Mouse (Mus musculus): Measurements from ENCODE around the gene Tnik.

The Tnik gene

GRCm38 (mm10) chr3:28485716-28486115, 222.7 kb downstream of the Tnik start:
- no peak for DNase-seq (ENCODE audit: low spot score)

GRCm38 (mm10) chr3:28487418-28487817, 224.4 kb downstream of the Tnik start:
- DNase-seq (ENCODE audit: low spot score) = no peak

- DNase-seq (ENCODE audit: low spot score) = no peak
Observed at GRCm38 (mm10) chr3:28491085-28492041, 228.3 kb downstream of the Tnik start.

GRCm38 (mm10) chr3:28496806-28497502, 233.9 kb downstream of the Tnik start:
- DNase-seq (ENCODE audit: low spot score) = no peak

GRCm38 (mm10) chr3:28497503-28497857, 234.5 kb downstream of the Tnik start:
- DNase-seq (ENCODE audit: low spot score) = no peak

- DNase-seq (ENCODE audit: low spot score) = no peak
Observed at GRCm38 (mm10) chr3:28502697-28503096, 239.7 kb downstream of the Tnik start.

GRCm38 (mm10) chr3:28509337-28509935, 246.4 kb downstream of the Tnik start:
- no peak for DNase-seq (ENCODE audit: low spot score)

- DNase-seq (ENCODE audit: low spot score) = no peak
Observed at GRCm38 (mm10) chr3:28523004-28523482, 260.0 kb downstream of the Tnik start.

- DNase-seq (ENCODE audit: low spot score) = no peak
Observed at GRCm38 (mm10) chr3:28523541-28524165, 260.6 kb downstream of the Tnik start.

GRCm38 (mm10) chr3:28524562-28524961, 261.5 kb downstream of the Tnik start:
- DNase-seq (ENCODE audit: low spot score) = no peak

- no peak for DNase-seq (ENCODE audit: low spot score)
Observed at GRCm38 (mm10) chr3:28526671-28527070, 263.7 kb downstream of the Tnik start.

- no peak for DNase-seq (ENCODE audit: low spot score)
Observed at GRCm38 (mm10) chr3:28527231-28527630, 264.2 kb downstream of the Tnik start.

- DNase-seq (ENCODE audit: low spot score) = no peak
Observed at GRCm38 (mm10) chr3:28529548-28529947, 266.5 kb downstream of the Tnik start.

GRCm38 (mm10) chr3:28531294-28531956, 268.4 kb downstream of the Tnik start:
- no peak for DNase-seq (ENCODE audit: low spot score)

- no peak for DNase-seq (ENCODE audit: low spot score)
Observed at GRCm38 (mm10) chr3:28532666-28533065, 269.7 kb downstream of the Tnik start.

GRCm38 (mm10) chr3:28540121-28540520, 277.1 kb downstream of the Tnik start:
- no peak for DNase-seq (ENCODE audit: low spot score)

GRCm38 (mm10) chr3:28542941-28543340, 279.9 kb downstream of the Tnik start:
- DNase-seq (ENCODE audit: low spot score) = no peak

- peak; percentile 35 for DNase-seq (ENCODE audit: low spot score)
Observed at GRCm38 (mm10) chr3:28543380-28543984, 280.5 kb downstream of the Tnik start.

- DNase-seq (ENCODE audit: low spot score) = no peak
Observed at GRCm38 (mm10) chr3:28544345-28544869, 281.4 kb downstream of the Tnik start.

- no peak for DNase-seq (ENCODE audit: low spot score)
Observed at GRCm38 (mm10) chr3:28547965-28548730, 285.1 kb downstream of the Tnik start.

Data from ovary, postnatal 36 days (tissue).